Mouse (Mus musculus): ENCODE measurements around the gene Wdr47.
"Not testable (repeated sequence)": the region's sequence is repeated elsewhere in the genome, so short reads cannot be mapped to it uniquely, and the experiment has no call there.

The Wdr47 gene

GRCm38 (mm10) chr3:108590786-108591529 lies at the start of gene Wdr47:
Wdr47 (plus strand) TSS chr3:108591279.
- DNase-seq: peak; percentile 97

DNA sequence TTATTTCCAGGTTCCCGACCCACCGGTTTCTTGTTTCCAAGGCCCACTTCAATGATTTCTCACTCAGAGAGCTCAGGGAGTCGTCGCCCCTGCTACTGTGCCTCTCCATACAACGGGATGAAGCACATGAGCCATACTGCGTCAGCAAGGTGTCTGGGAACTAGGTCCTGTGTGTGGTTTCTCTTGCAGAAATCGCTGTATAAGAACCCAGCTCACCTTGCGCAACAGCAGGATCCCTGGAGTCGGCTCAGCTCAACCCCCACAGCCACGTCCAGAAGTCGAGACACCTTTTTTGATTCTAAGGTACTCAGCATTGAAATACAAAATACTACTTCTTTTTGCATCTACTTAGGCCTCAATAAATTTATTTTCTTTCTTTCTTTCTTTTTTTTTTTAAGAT lies 48.8 kb upstream of the Wdr47 start:
- DNase-seq: no peak

DNA sequence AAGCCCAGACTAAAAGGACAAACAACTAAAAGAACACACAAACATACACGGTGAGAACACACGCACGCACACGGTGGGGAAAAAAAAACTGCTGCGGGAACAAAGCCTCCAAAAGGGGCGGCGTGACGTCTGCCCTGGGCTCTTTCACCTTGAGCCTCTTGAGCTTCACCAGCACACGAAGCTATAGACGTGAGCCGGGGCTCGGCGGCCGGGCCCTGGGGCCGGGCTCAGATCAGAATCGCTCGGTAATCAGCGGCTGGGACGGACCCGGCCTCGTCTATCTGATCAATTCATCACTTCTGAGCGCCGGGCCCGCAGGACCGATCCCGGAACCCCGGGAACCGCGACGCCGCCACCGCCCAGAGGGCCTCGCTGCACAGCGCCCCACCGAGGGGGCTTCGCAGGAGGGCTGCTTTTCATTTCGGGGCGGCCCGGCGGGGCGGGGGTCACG lies 36.9 kb upstream of the Wdr47 start:
- DNase-seq: no peak

DNA sequence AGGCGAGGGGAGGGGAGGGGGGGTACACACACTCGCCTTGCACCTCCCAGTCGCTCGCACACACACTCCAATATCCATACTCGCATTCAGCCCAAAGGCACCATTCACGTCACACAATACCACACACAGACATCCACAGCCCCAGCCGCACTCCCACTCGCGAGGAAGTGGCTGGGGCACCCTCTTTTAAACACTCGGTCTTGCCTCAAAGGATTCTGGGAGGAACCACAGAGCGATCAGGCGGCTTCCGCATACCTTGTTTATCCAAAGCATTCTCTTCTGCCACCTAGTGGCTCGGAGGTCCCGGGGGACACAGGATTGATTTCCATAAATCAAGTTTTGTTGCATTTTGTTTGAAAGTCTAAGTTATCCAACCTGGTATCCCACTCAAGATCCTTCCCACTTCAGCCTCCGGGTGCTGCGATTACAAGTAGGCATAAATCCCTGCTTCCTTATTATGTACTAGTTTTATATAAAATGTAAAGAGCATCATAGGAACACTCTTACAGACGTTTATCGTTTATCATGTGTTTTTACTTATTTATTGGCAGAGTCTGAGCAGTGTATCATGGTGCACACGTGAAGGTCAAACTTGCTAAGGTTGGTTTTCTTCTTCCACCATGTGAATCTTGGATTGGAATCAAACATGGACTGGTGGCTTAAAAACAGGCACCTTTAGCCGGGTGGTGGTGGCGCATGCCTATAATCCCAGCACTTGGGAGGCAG lies 36.3 kb upstream of the Wdr47 start:
- peak; percentile 96 for DNase-seq

DNA sequence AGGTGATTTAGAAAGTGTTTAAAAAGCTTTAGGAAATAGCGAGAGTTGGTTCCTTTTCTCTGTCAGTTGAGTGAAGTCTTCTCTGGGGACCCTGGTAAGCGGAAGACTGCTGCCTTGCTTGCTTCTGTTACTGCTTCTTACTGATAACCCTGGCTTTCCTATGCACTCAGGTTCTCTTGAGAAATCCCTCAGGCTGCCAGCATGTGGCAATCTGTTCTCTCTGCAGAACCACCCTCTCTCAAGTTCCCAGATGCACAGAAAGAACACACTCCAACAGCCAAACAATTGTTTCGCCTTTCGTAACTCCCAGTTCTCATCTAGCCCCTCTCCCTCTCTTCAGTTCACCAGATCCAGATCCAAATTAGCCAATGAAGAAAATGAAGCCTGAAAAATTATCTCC lies 33.2 kb upstream of the Wdr47 start:
- no peak for DNase-seq

DNA sequence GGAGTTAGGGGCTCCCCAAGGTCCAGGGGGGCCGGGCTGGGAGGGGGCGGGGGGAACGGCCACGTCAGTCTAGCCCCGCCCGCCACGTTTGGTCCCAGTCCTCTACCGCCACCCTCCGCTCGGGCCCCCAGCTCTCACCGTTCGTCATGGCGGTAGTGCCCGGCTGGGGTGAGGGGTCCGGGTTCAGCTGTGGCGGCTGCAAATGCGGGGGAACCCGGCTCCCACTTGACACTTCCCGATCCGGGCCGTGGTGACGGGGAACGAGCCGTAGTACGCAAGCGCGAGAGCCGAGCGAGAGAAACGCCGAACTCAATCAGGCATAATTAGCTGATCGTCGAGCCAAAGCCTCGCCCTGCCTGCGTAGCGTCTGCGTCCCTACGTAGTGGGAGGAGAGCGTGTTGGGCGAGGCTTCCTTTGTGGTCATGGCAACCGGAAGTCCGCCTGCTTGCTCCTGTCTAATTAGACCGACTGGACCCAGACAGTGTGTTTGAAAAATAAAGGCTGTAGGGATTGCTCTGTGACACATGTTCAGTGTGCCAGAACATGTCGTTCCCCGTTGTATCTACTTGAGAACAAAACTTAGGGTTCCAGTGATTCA lies 28.8 kb upstream of the Wdr47 start, which contains the start of gene Tmem167b:
Gene Tmem167b, minus strand, starts transcription at position 334 of the 598 bp plus-strand sequence.
- DNase-seq: peak; percentile 97

DNA sequence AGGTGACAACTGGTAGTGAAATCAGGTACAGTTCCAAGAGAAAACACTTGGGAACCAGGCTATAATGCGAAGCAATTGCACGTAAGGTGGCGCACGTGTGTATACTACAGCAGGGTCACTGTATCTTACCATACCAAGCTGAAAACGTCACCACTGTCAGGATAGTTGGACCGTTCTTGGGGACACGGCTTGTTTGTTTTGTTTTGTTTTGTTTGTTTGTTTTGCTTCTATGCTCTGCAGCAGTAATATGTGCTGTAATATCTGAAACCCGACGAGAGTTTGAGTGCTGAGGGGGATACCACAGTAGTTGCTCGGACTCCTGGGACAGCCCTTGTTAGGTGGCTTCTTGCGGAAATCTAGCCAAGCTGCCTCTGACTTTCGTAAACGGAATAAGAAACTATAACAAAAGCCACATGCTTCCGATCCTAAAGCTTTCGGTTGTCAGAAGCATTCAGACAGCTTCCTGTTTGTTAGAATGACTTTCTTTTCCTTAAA lies 28.3 kb upstream of the Wdr47 start:
- no peak for DNase-seq

DNA sequence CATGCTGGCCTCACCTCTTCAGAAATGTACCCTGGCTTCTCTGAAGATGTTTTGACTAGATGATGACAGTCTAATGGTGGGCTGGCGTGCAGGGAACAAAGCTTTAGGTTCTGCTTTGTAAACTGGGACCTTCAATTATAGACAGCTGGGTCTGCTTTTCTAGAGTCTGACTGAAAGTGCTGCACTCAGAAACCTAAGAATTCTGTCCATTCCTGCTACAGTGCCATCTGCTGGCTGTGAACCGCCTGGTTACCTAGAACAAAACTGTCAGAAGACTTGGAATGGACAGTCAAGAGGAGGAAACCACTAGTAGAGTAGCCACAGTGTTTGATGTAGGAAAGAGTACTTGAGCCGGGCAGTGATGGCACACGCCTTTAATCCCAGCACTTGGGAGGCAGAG lies 27.8 kb upstream of the Wdr47 start:
- peak; percentile 79 for DNase-seq

DNA sequence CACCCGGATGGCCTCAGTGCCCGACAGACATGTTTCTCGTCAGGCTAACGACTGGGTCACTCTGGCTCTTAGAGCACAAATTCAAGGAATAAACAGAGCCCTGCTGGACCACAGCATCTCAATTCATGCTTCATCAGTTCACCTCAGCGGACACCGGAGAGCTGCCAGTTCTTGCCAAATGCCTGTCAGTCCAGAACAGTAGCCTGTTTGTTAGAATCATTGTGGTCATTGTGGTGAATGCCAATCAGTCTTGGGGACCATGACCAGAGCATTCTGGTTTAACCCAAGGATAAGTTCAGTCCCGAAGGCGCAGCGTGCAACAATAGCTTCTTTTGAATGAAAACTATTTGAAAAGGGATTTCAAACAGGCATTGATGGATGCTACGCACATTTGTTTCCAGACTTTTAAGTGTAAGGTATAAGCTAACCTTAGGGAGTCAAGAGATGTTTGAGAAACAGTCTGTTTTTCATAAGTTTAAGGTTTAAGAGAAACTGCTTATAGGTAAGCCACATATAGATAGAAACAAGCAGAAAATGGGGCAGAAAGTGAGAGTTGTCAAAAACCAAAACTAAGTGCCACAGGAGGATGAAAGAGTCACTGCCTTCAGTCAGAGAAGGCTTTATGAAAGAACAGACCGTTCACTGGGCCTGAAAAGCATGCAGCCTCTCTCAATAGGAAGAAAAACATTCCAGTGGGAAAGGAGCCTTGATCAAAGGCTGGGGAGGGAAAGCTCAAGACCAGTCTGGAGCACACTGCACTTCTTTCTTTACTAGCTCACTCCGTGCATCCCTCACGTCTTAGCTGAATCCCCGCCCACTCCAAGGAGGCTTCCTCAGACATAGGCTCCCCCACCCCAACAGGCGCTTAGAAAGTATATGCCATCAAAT lies 22.8 kb upstream of the Wdr47 start:
- peak; percentile 71 for DNase-seq

GRCm38 (mm10) chr3:108569636-108570035 lies 21.4 kb upstream of the Wdr47 start:
- not testable (repeated sequence) for DNase-seq

- DNase-seq: no peak
Measured at GRCm38 (mm10) chr3:108570813-108571212, 20.3 kb upstream of the Wdr47 start.

- DNase-seq: peak; percentile 97
Measured at GRCm38 (mm10) chr3:108571443-108572294, 19.4 kb upstream of the Wdr47 start, which contains the start of gene Taf13. Taf13 (plus strand) TSS chr3:108571698.

- DNase-seq: no peak
Measured at GRCm38 (mm10) chr3:108572309-108573010, 18.6 kb upstream of the Wdr47 start.

GRCm38 (mm10) chr3:108574018-108574417 lies 17.1 kb upstream of the Wdr47 start:
- no peak for DNase-seq

DNA sequence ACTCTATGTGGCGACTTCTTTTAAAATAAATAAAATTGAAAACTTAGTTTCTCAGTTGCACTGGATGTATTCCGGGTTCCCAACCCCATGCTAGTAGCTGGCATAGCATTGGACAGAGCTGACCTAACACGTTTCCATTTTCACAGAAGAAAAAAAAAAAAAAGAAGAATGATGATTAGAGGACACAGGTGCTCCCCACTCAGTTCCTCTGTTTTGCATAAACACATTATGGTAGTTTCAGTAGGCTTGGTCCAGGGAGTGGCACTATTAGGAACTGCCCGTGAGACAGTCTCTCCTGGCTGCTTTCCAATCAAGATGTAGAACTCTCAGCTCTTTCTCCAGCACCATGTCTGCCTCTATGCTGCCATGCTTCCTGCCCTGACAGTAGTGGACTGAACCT lies 6.5 kb upstream of the Wdr47 start:
- no peak for DNase-seq

DNA sequence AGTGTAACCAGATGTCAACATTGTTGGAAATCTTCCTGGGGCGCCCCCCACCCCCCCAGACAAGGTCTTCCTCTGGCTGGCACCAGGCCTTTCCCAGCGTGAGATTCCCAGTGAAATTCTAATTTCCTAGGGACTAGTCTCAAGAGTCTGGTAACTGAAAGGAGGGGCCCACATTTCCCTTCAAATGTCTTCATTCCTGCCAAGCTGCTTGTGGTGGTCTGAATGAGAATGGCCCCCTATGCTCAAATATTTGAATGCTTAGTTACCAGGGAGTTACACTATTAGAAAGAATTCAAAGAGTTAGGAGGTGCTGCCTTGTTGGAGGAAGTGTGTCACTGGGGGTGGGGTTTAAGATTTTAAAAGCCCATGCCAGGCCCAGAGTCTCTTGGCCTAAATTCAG lies 2.6 kb upstream of the Wdr47 start:
- DNase-seq: no peak

- no peak for DNase-seq
Measured at GRCm38 (mm10) chr3:108591530-108592522, 747 bp downstream of the Wdr47 start.

DNA sequence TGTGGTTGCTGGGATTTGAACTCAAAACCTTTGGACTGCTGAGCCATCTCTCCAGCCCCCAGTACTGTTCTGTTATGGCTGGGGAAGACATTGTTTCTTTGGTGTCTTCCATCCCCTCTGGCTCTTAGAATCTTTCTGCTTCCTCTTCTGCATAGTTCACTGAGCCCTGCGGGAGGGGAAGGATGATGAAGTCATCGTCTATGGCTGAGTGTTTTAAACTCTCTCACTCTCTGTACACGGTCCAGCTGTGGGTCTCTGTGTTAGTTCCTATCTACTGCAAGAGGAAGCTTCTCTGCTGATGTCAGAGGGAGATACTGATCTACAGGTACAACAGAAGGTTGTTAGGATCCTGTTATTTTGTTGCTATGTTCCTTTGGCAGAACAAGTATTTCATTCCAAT lies 17.8 kb downstream of the Wdr47 start:
- no peak for DNase-seq

DNA sequence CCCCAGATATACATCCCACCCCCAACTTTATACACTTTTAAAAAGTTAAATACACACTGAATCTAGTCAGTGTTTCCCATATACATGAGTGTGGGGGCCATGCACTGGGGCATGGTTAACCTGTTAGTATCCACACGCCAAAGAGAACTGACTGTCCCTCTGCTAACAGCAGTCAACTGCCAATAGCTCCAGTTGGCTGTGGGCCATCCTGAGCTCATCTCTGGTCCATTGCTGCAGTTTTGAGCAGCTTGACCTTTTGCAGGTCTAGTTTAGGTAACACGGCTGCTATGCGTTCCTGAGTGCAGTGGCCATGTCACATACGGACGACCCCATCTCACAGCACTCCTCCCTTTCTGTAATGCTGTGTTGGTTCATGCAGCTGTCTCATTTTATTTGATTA lies 43.7 kb downstream of the Wdr47 start:
- no peak for DNase-seq

- DNase-seq: no peak
Measured at GRCm38 (mm10) chr3:108639412-108639811, 48.3 kb downstream of the Wdr47 start.

Measured in layer of hippocampus, adult 9-11 months (tissue).